Mouse (Mus musculus) ES-E14 (cell line): ENCODE results near the gene Creb3l1. TPM values are rescaled to one million over a fixed set of nuclear protein-coding genes. Genes with fewer than 3 reads are reported as not detected.

Source experiments
- DNase-seq: peaks from one replicate; pipeline ENCODE4 v3.0.0-alpha.2; 2013; ENCODE audit warnings: low read depth, low spot score
- H3K27ac ChIP-seq: 2 replicates; pipeline ENCODE4 v1.5.1; 2012; ENCODE audit warnings: low read depth, mild to moderate bottlenecking, low read length, moderate library complexity, mixed read lengths; ENCODE audit not compliant: poor library complexity, insufficient read depth, severe bottlenecking
- H3K36me3 ChIP-seq: 2 replicates; pipeline ENCODE4 v1.6.1; 2012; ENCODE audit warnings: mild to moderate bottlenecking, low read length, moderate library complexity, mixed read lengths; ENCODE audit not compliant: control insufficient read depth, poor library complexity, insufficient read depth, severe bottlenecking
- H3K4me1 ChIP-seq, 2 experiments: fragments of 150-350 bp in 1 of 2; sonication (generic) in 1 of 2; 2 replicates each; pipeline ENCODE4 v1.6.1; 2012; ENCODE audit warnings: low read length in 2 of 2, mild to moderate bottlenecking in 1 of 2, mixed read lengths in 1 of 2; ENCODE audit not compliant: control insufficient read depth in 2 of 2, insufficient read depth in 2 of 2, poor library complexity in 1 of 2
- H3K4me3 ChIP-seq, 2 experiments: fragments of 150-350 bp in 1 of 2; sonication (generic) in 1 of 2; 2 replicates each; pipeline ENCODE4 v1.5.1; 2012; ENCODE audit warnings: low read length in 2 of 2, low read depth in 1 of 2, mild to moderate bottlenecking in 1 of 2, mixed read lengths in 1 of 2; ENCODE audit not compliant: insufficient read depth in 1 of 2, poor library complexity in 1 of 2, severe bottlenecking in 1 of 2
- H3K9ac ChIP-seq: 2 replicates; pipeline ENCODE4 v1.6.1; 2012; ENCODE audit warnings: low read depth, mild to moderate bottlenecking, low read length, mixed read lengths; ENCODE audit not compliant: poor library complexity, insufficient read depth, severe bottlenecking
- H3K9me3 ChIP-seq: fragments of 150-350 bp; sonication (generic); 2 replicates; pipeline ENCODE4 v1.6.1; 2012; ENCODE audit warnings: low read depth, mild to moderate bottlenecking, low read length; ENCODE audit not compliant: control insufficient read depth, insufficient read depth
- CHD2 ChIP-seq: IDR thresholded peaks from 2 replicates; pipeline ENCODE4 v1.6.1; 2014; ENCODE audit warnings: mild to moderate bottlenecking, low read depth, low read length, inconsistent platforms
- HCFC1 ChIP-seq: IDR thresholded peaks from 2 replicates; pipeline ENCODE4 v1.6.1; 2012; ENCODE audit warnings: low read length, inconsistent platforms, borderline replicate concordance; ENCODE audit not compliant: insufficient read depth
- MAFK ChIP-seq: IDR thresholded peaks from 2 replicates; pipeline ENCODE4 v1.6.1; 2014; ENCODE audit warnings: mild to moderate bottlenecking, low read depth, low read length, inconsistent platforms; ENCODE audit not compliant: insufficient read depth
- ZC3H11A ChIP-seq: IDR thresholded peaks from 2 replicates; pipeline ENCODE4 v1.6.1; 2012; ENCODE audit warnings: low read depth, mild to moderate bottlenecking, inconsistent platforms, low read length, borderline replicate concordance
- ZNF384 ChIP-seq: IDR thresholded peaks from 2 replicates; pipeline ENCODE4 v1.6.1; 2012; ENCODE audit warnings: low read depth, low read length, inconsistent platforms
- in situ Hi-C, 2 experiments: fragments of 600-800 bp; cut with MboI; formaldehyde crosslinking; loops; one replicate each; pipeline ENCODE4 v1.15.1; 2025; ENCODE audit warnings: low sequenced_read_pairs in 2 of 2, inconsistent platforms in 1 of 2; ENCODE audit not compliant: unreplicated experiment in 2 of 2
- total RNA-seq: library from RNA; depleted of rRNA; stranded (reverse); fragments of 300-350 nt; gene quantifications from 2 replicates; pipeline ENCODE4 v1.2.3, GENCODE M21; 2012

Creb3l1 gene
- total RNA-seq, 1 experiment = 5.4 TPM

GRCm38 (mm10) chr2:91963443-91963932 is 60.8 kb downstream of the Creb3l1 start:
- H3K27ac ChIP-seq = no peak overlapping the region
- H3K9me3 ChIP-seq = no peaks in the 10 kb centered on the region
- peaks cover 6 to 51% of the 10 kb centered on the region in 2 experiments; a peak in 3 of 4 replicates for H3K4me1 ChIP-seq
- DNase-seq = peak; percentile 69
- TF ChIP-seq CHD2 = no peak
- TF ChIP-seq HCFC1 = peak; percentile 75
- in situ Hi-C loops = loop anchor here in 1 of 2 experiments (10.0 kb wide), 1 partner anchor 471 kb away; the partner anchor contains the start of gene Cry2
- H3K36me3 ChIP-seq = peaks cover 5% of the 10 kb centered on the region; the same call in 1 of the 2 replicates
- H3K9ac ChIP-seq = peak overlapping the region; percentile 78
- peak overlapping the region; percentile 86; a peak in 3 of 4 replicates for H3K4me3 ChIP-seq

GRCm38 (mm10) chr2:91962864-91963401 is 61.4 kb downstream of the Creb3l1 start:
- no peak for DNase-seq

GRCm38 (mm10) chr2:91961901-91962761 is 62.2 kb downstream of the Creb3l1 start:
- Histone ChIP-seq H3K4me1 (peaks cover 6 to 46% of the 10 kb centered on the region in 2 experiments; a peak in 3 of 4 replicates), H3K27ac (no peak overlapping the region), H3K9me3 (no peaks in the 10 kb centered on the region), H3K36me3 (peaks cover 5% of the 10 kb centered on the region; the same call in 1 of the 2 replicates), H3K4me3 (peak overlapping the region; percentile 86; a peak in 3 of 4 replicates), H3K9ac (peak overlapping the region; percentile 78; the same call in 1 of the 2 replicates)
- in situ Hi-C loops = loop anchor here in 1 of 2 experiments (10.0 kb wide), 1 partner anchor 473 kb away; the partner anchor contains the start of gene Cry2
- DNase-seq = no peak
- no peak for TF ChIP-seq MAFK
- TF ChIP-seq ZNF384 = no peak
- TF ChIP-seq HCFC1 = no peak
- no peak for TF ChIP-seq ZC3H11A
- no peak for TF ChIP-seq CHD2

More at GRCm38 (mm10) chr2:91962864-91963401, 61.4 kb downstream of the Creb3l1 start:
- Histone ChIP-seq H3K9ac (peak overlapping the region; percentile 78), H3K4me1 (peaks cover 6 to 46% of the 10 kb centered on the region in 2 experiments; a peak in 3 of 4 replicates), H3K9me3 (no peaks in the 10 kb centered on the region), H3K27ac (no peak overlapping the region), H3K4me3 (peak overlapping the region; percentile 86), H3K36me3 (peaks cover 5% of the 10 kb centered on the region; the same call in 1 of the 2 replicates)
- TF ChIP-seq ZNF384 (no peak), ZC3H11A (no peak), MAFK (no peak), CHD2 (no peak), HCFC1 (no peak)
- in situ Hi-C loops = loop anchor here in 1 of 2 experiments (10.0 kb wide), 1 partner anchor 472 kb away; the partner anchor contains the start of gene Cry2

DNA sequence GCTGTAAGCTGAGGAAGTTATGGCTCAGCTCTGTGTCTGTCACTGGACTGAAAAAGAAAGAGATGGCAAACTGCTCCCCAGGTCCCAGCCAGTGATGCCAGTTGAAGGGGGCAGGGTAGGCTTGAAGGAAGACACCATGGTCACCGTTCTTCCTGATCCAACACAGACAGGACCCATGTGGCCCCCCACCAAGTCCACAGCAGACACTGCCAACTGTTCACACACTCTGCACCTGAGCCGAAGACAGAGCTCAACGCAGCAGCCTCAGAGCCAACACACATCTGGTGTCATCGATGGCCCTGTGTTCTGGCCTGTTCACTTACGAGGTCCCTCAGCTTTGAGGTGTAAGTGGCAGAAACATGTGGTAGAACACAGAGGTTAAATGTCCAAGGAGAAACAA is 63.8 kb downstream of the Creb3l1 start:
- Histone ChIP-seq H3K27ac (no peak overlapping the region), H3K4me3 (no peak overlapping the region), H3K9ac (no peak overlapping the region), H3K4me1 (peaks cover 6 to 45% of the 10 kb centered on the region in 2 experiments; a peak in 3 of 4 replicates), H3K36me3 (peaks cover 5% of the 10 kb centered on the region; the same call in 1 of the 2 replicates), H3K9me3 (no peaks in the 10 kb centered on the region)
- in situ Hi-C loops = loop anchor here in 1 of 2 experiments (10.0 kb wide), 1 partner anchor 474 kb away; the partner anchor contains the start of gene Cry2
- TF ChIP-seq HCFC1 (no peak), ZC3H11A (no peak), MAFK (no peak), CHD2 (no peak), ZNF384 (no peak)
- DNase-seq = no peak
